Mouse (Mus musculus) CH12.LX (cell line): ENCODE measurements around the gene Relch. TPM values are rescaled to one million over a fixed set of nuclear protein-coding genes. Genes with fewer than 3 reads are reported as not detected.

Experiments
- DNase-seq: peaks from one replicate; pipeline ENCODE4 v3.0.0-alpha.2; 2013; ENCODE audit errors: extremely low read depth
- H3K27ac ChIP-seq: 2 replicates; pipeline ENCODE4 v1.5.1; 2012; ENCODE audit warnings: low read depth, mild to moderate bottlenecking, control low read depth, moderate library complexity; ENCODE audit not compliant: insufficient read depth
- H3K27me3 ChIP-seq: replicated peaks from 2 replicates; pipeline ENCODE3; 2012; ENCODE audit warnings: inconsistent platforms
- H3K36me3 ChIP-seq, 2 experiments: replicated peaks in 1 of 2; 2 replicates each; pipeline versions ENCODE3 to v1.6.1; 2012; ENCODE audit warnings: inconsistent platforms in 1 of 2, low read length in 1 of 2, mild to moderate bottlenecking in 1 of 2, mixed read lengths in 1 of 2, moderate library complexity in 1 of 2; ENCODE audit not compliant: control insufficient read depth in 1 of 2, insufficient read depth in 1 of 2
- H3K4me1 ChIP-seq, 2 experiments: 2 replicates each; pipeline ENCODE4 v1.6.1; 2012; ENCODE audit warnings: inconsistent platforms in 1 of 2, moderate library complexity in 1 of 2; ENCODE audit not compliant: insufficient read depth in 2 of 2, control insufficient read depth in 1 of 2
- H3K4me2 ChIP-seq: 2 replicates; pipeline ENCODE4 v1.6.1; 2012; ENCODE audit warnings: low read depth, mild to moderate bottlenecking, control low read depth; ENCODE audit not compliant: poor library complexity, insufficient read depth, severe bottlenecking
- H3K4me3 ChIP-seq, 3 experiments: fragments of 150-350 bp in 1 of 3; sonication (generic) in 1 of 3; replicated peaks in 1 of 3; 2 replicates each; pipeline versions ENCODE3 to v1.5.1; 2011 to 2012; ENCODE audit warnings: low read depth in 2 of 3, low read length in 2 of 3, mild to moderate bottlenecking in 2 of 3, moderate library complexity in 2 of 3, control low read depth in 1 of 3, improper control_type of control experiment in 1 of 3, inconsistent platforms in 1 of 3, mixed read lengths in 1 of 3; ENCODE audit not compliant: poor library complexity in 1 of 3
- H3K79me2 ChIP-seq: replicated peaks from 2 replicates; pipeline ENCODE4 v1.6.1; 2012; ENCODE audit warnings: mild to moderate bottlenecking, moderate library complexity; ENCODE audit not compliant: control insufficient read depth, poor library complexity, insufficient read depth, severe bottlenecking; ENCODE audit errors: extremely low read depth
- H3K9ac ChIP-seq: 2 replicates; pipeline ENCODE4 v1.6.1; 2012; ENCODE audit warnings: low read depth, mild to moderate bottlenecking, control low read depth, moderate library complexity; ENCODE audit not compliant: insufficient read depth
- H3K9me3 ChIP-seq: replicated peaks from 2 replicates; pipeline ENCODE3; 2012; ENCODE audit warnings: low read length, inconsistent platforms, mixed read lengths
- CHD1 ChIP-seq: IDR thresholded peaks from 2 replicates; pipeline ENCODE4 v1.6.1; 2012; ENCODE audit warnings: low read depth, low read length, improper control_type of control experiment, inconsistent platforms
- E2F4 ChIP-seq: IDR thresholded peaks from 2 replicates; pipeline ENCODE4 v1.6.1; 2011; ENCODE audit warnings: low read depth, low read length, improper control_type of control experiment; ENCODE audit not compliant: insufficient replicate concordance
- ELF1 ChIP-seq: IDR thresholded peaks from 2 replicates; pipeline ENCODE4 v1.6.1; 2014; ENCODE audit warnings: low read depth, mild to moderate bottlenecking, inconsistent platforms, low read length, improper control_type of control experiment
- EP300 ChIP-seq: IDR thresholded peaks from 2 replicates; pipeline ENCODE4 v1.6.1; 2011; ENCODE audit warnings: low read length, improper control_type of control experiment
- IRF4 ChIP-seq: IDR thresholded peaks from 2 replicates; pipeline ENCODE4 v1.6.1; 2014; ENCODE audit warnings: low read depth, mild to moderate bottlenecking, inconsistent platforms, low read length, improper control_type of control experiment
- JUN ChIP-seq: IDR thresholded peaks from 2 replicates; pipeline ENCODE4 v1.6.1; 2011; ENCODE audit warnings: low read depth, mild to moderate bottlenecking, low read length, improper control_type of control experiment, moderate library complexity; ENCODE audit not compliant: insufficient read depth
- JUND ChIP-seq: conservative IDR thresholded peaks from 2 replicates; pipeline ENCODE4 v1.6.1; 2011; ENCODE audit warnings: low read depth, low read length, improper control_type of control experiment
- MAFK ChIP-seq: IDR thresholded peaks from 2 replicates; pipeline ENCODE4 v1.6.1; 2011; ENCODE audit warnings: low read length, improper control_type of control experiment; ENCODE audit not compliant: insufficient replicate concordance
- NRF1 ChIP-seq: IDR thresholded peaks from 2 replicates; pipeline ENCODE4 v1.6.1; 2014; ENCODE audit warnings: low read depth, mild to moderate bottlenecking, inconsistent platforms, low read length, improper control_type of control experiment, moderate library complexity
- PAX5 ChIP-seq: IDR thresholded peaks from 2 replicates; pipeline ENCODE4 v1.6.1; 2012; ENCODE audit warnings: low read length, inconsistent platforms, mixed read lengths
- POLR2AphosphoS2 ChIP-seq: IDR thresholded peaks from 2 replicates; pipeline ENCODE4 v1.6.1; 2011; ENCODE audit warnings: low read depth, low read length, improper control_type of control experiment
- RCOR1 ChIP-seq: conservative IDR thresholded peaks from 2 replicates; pipeline ENCODE4 v1.6.1; 2012; ENCODE audit warnings: low read depth, mild to moderate bottlenecking, inconsistent platforms, low read length, improper control_type of control experiment
- SIN3A ChIP-seq: IDR thresholded peaks from 2 replicates; pipeline ENCODE4 v1.6.1; 2012; ENCODE audit warnings: low read length, improper control_type of control experiment, inconsistent platforms
- TCF12 ChIP-seq: IDR thresholded peaks from 2 replicates; pipeline ENCODE4 v1.6.1; 2014; ENCODE audit warnings: low read depth, mild to moderate bottlenecking, inconsistent platforms, low read length, improper control_type of control experiment
- UBTF ChIP-seq: IDR thresholded peaks from 2 replicates; pipeline ENCODE4 v1.6.1; 2012; ENCODE audit warnings: low read depth, mild to moderate bottlenecking, inconsistent platforms, low read length, improper control_type of control experiment, moderate library complexity
- USF2 ChIP-seq: conservative IDR thresholded peaks from 2 replicates; pipeline ENCODE4 v1.6.1; 2011; ENCODE audit warnings: low read depth, low read length, improper control_type of control experiment
- ZC3H11A ChIP-seq: IDR thresholded peaks from 2 replicates; pipeline ENCODE4 v1.6.1; 2012; ENCODE audit warnings: low read depth, mild to moderate bottlenecking, inconsistent platforms, low read length, improper control_type of control experiment
- dilution Hi-C: fragments of 300-500 bp; cut with MboI; formaldehyde crosslinking; loops from 2 replicates; pipeline ENCODE4 v1.14.3; 2020; ENCODE audit warnings: low sequenced_read_pairs; ENCODE audit not compliant: extremely low pct_unique_long_range_greater_than_20kb, extremely low pct_ligation_motif_present
- in situ Hi-C: fragments of 300-500 bp; cut with MboI; formaldehyde crosslinking; loops from 3 replicates; pipeline ENCODE4 v1.14.3; 2019; ENCODE audit warnings: low sequenced_read_pairs, low pct_ligation_motif_present, low pct_unique_long_range_greater_than_20kb, mixed read lengths
- polyA plus RNA-seq: library from polyadenylated mRNA; unstranded; fragments of >175 nt; gene quantifications from 2 replicates; pipeline ENCODE4 v1.2.1, GENCODE M21; 2012; ENCODE audit warnings: low read depth; ENCODE audit not compliant: insufficient read length
- total RNA-seq, 2 experiments: library from RNA; depleted of rRNA; stranded (reverse); fragments of 300-350 nt in 1 of 2; fragments of >200 nt in 1 of 2; gene quantifications; 2 replicates each; pipeline ENCODE4 v1.2.3; 2012 to 2014

Gene Relch
- total and polyA plus RNA-seq, 3 experiments: 23.1 to 25.9 (median 24.3) TPM

GRCm38 (mm10) chr1:105794670-105795069, 131.0 kb downstream of the Relch start:
- Histone ChIP-seq H3K9ac (no peak overlapping the region), H3K9me3 (peaks cover 5% of the 10 kb centered on the region), H3K79me2 (no peaks in the 10 kb centered on the region), H3K36me3 (no peaks in the 10 kb centered on the region), H3K27ac (no peak overlapping the region), H3K4me1 (peaks cover 0 to 6% of the 10 kb centered on the region in 2 experiments; a peak in 2 of 4 replicates), H3K4me3 (no peak overlapping the region), H3K27me3 (no peaks in the 10 kb centered on the region)
- dilution Hi-C loops: no loop called here
- DNase-seq: no peak
- TF ChIP-seq UBTF (no peak), JUN (no peak), POLR2AphosphoS2 (no peak), ZC3H11A (no peak), ELF1 (no peak), EP300 (no peak)
- TF ChIP-seq, all 38 proteins: peak for 0
- H3K4me2 ChIP-seq: no peak overlapping the region
- in situ Hi-C loops: no loop called here

GRCm38 (mm10) chr1:105795705-105796104, 132.0 kb downstream of the Relch start:
- Histone ChIP-seq H3K36me3 (no peaks in the 10 kb centered on the region), H3K9ac (no peak overlapping the region), H3K27me3 (no peaks in the 10 kb centered on the region), H3K4me3 (no peak overlapping the region)
- dilution Hi-C loops: no loop called here
- TF ChIP-seq CHD1 (no peak), JUN (no peak), MAFK (no peak), SIN3A (no peak), PAX5 (no peak), JUND (no peak), NRF1 (no peak)
- TF ChIP-seq, all 38 proteins: peak for 0
- Histone ChIP-seq H3K4me1 (peaks cover under 1 to 14% of the 10 kb centered on the region in 2 experiments; a peak in 3 of 4 replicates), H3K9me3 (peaks cover 5% of the 10 kb centered on the region), H3K4me2 (no peak overlapping the region), H3K27ac (no peak overlapping the region), H3K79me2 (no peaks in the 10 kb centered on the region)
- in situ Hi-C loops: no loop called here
- DNase-seq: no peak

GRCm38 (mm10) chr1:105800570-105800969, 136.9 kb downstream of the Relch start:
- Histone ChIP-seq H3K4me3 (no peak overlapping the region), H3K4me2 (no peak overlapping the region), H3K79me2 (no peaks in the 10 kb centered on the region), H3K27me3 (no peaks in the 10 kb centered on the region), H3K27ac (no peak overlapping the region), H3K9me3 (peaks cover 3% of the 10 kb centered on the region), H3K9ac (no peak overlapping the region), H3K4me1 (peaks cover 9 to 52% of the 10 kb centered on the region in 2 experiments), H3K36me3 (no peaks in the 10 kb centered on the region)
- TF ChIP-seq ELF1: no peak
- TF ChIP-seq EP300: no peak
- no peak for TF ChIP-seq JUN
- TF ChIP-seq TCF12: no peak
- no peak for TF ChIP-seq E2F4
- no peak for TF ChIP-seq USF2
- no peak for TF ChIP-seq MAFK
- TF ChIP-seq SIN3A: no peak
- no peak for TF ChIP-seq RCOR1
- no peak for TF ChIP-seq IRF4
- DNase-seq: no peak
- dilution Hi-C loops: no loop called here
- in situ Hi-C loops: no loop called here
